Mouse (Mus musculus) kidney, embryonic 15.5 days (tissue): ENCODE measurements at regions not wholly inside any gene's neighbourhood (a gene's known extent, or its start where the extent isn't known, plus 50 kb on each side); places are given as distances from the start of the nearest gene placed in this dataset.
A peak's percentile ranks its signal among the peaks of the same experiment; 100 is the strongest.

ENCODE experiments used
- ATAC-seq: fragments of 200-750 bp; cut with Nextera tagmentation; replicated peaks from 2 replicates; pipeline ENCODE4 v1.8.0; 2017; ENCODE audit warnings: moderate TSS enrichment; ENCODE audit not compliant: low FRiP score
- H3K27ac ChIP-seq: fragments of 300-500 bp; sonication (generic); 2 replicates; pipeline ENCODE4 v1.5.1; 2015; ENCODE audit warnings: mild to moderate bottlenecking, inconsistent platforms
- H3K27me3 ChIP-seq: fragments of 300-500 bp; sonication (generic); 2 replicates; pipeline ENCODE4 v1.6.1; 2015; ENCODE audit warnings: inconsistent platforms
- H3K36me3 ChIP-seq: fragments of 300-500 bp; sonication (generic); 2 replicates; pipeline ENCODE4 v1.6.1; 2015; ENCODE audit warnings: inconsistent platforms
- H3K4me1 ChIP-seq: fragments of 300-500 bp; sonication (generic); 2 replicates; pipeline ENCODE4 v1.6.1; 2015; ENCODE audit warnings: inconsistent platforms
- H3K4me2 ChIP-seq: fragments of 300-500 bp; sonication (generic); 2 replicates; pipeline ENCODE4 v1.6.1; 2015; ENCODE audit warnings: moderate library complexity, mild to moderate bottlenecking, inconsistent platforms
- H3K4me3 ChIP-seq: fragments of 300-500 bp; sonication (generic); replicated peaks from 2 replicates; pipeline ENCODE4 v1.5.1; 2015; ENCODE audit warnings: mild to moderate bottlenecking, inconsistent platforms
- H3K9ac ChIP-seq: fragments of 300-500 bp; sonication (generic); 2 replicates; pipeline ENCODE4 v1.6.1; 2015; ENCODE audit warnings: mild to moderate bottlenecking, inconsistent platforms
- H3K9me3 ChIP-seq: fragments of 300-500 bp; sonication (generic); replicated peaks from 2 replicates; pipeline ENCODE4 v1.6.1; 2016; ENCODE audit warnings: inconsistent platforms
- WGBS: fragments of 180-500 bp; shearing (Covaris S2); methylation state at CpG from one replicate; pipeline ENCODE4 v1.1.7; 2015; ENCODE audit warnings: mixed read lengths; 5-methylcytosine and 5-hydroxymethylcytosine counted together

DNA sequence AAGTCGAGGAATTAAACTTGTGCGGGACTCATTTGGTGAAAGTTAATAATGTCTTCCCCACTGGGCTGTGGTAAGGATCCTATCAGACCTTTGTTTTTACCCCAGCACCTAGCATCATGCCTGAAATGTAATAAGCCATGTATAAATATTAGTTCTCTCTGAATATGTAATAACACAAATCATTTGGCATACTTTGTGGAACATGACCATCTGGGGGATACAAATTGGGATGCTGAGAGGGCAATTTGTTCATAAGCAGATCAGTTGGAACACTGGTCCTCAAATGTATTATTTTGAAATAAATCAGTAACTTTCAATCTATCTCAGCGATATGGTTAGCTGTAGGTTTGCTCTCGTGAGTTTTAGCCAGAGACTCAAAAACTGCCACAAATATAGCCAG lies 709.6 kb upstream of the Castor2 start:
- Histone ChIP-seq H3K27me3 (no peaks in the 10 kb centered on the region), H3K27ac (no peak overlapping the region), H3K4me3 (no peak overlapping the region), H3K4me2 (no peak overlapping the region), H3K9me3 (no peaks in the 10 kb centered on the region), H3K4me1 (no peaks in the 10 kb centered on the region), H3K36me3 (no peaks in the 10 kb centered on the region), H3K9ac (no peak overlapping the region)
- ATAC-seq, result no peak
- WGBS, result 84% methylated on average over 4 of the region's 4 CpGs

DNA sequence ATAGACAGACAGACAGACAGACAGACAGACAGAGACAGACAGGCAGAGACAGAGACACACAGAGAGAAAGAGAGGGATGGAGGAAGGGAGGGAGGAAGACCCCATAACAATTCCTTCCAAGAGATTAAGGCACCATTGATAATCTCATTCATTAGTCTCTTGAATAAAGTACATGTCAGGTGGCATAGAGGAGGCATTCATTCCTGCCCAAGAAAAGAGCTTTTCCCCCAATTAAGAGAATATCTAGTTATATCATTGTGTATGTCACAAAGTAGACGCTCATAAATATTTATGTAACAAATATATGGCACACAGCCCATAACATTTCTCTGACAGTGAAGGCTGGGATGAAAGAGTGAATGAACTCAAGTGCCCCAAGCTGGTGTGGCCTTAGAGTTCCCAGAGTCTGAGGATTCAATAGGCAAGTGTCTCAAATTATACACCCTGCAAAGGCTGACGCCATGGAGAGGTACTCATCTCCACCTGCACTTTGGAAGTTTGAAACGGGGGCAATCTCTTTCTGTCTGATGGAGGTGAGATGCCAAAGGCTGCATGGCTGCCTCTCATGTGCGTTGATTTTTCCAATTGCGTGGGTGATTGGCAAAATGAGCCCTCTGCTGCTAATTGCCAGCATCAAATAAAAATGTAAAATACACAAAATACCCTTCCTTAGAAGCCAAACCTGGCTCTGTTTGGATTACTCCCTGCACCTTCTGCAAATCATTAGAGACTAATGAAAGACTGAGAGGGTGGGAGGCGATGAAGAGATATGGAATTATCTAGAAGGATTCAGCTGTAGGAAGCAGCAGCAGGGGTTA lies 710.3 kb upstream of the Castor2 start:
- Histone ChIP-seq H3K27me3 (no peaks in the 10 kb centered on the region), H3K9me3 (no peaks in the 10 kb centered on the region), H3K4me2 (no peak overlapping the region), H3K4me3 (no peak overlapping the region), H3K36me3 (no peaks in the 10 kb centered on the region), H3K9ac (no peak overlapping the region), H3K4me1 (no peaks in the 10 kb centered on the region), H3K27ac (no peak overlapping the region)
- ATAC-seq, result no peak
- WGBS, result 78% methylated on average over 6 of the region's 6 CpGs

DNA sequence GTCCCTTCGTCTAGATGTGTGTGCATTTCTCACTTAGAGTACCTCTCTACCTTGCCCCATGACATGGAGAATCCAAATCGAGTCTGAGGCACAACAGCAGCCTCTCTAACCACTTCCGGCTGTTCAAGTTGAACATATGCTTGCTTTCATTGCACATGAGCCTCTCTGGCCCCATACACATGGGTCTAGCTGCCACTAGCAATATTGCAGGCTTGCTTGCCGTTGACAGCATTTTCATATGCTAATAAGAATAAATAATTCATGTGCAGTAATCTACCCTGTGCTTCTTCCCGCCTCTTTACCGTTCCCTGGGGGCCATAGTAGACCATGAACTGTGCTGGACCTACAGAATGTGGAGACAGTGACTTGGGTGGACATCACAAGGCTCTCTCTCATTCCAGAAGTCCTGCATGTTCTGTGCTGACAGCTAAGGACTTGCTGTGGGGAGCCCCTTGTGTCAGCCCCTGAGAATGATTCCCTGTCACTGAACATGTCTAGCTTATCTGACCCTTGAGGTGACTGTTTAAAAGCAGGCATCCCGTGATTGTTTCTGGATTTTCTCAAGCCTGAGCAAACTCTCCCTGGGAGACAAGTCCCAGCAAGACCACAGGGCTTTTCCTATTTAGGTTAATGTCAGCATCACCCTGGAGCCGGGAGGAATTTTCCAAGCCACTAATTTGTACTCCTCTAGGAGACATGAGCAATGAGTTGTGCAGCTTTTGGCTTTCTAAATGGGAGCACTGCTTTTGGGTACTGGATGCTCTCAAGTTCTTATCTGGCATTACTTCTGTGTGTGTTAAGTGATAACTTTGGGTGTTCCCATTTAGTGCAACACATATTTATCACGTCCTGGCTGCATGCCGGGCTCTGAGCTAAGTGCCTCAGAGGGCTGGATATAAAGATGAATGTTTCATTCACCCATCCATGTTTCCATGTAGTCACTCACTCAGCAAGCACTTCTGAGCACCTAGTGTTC lies 713.8 kb upstream of the Castor2 start:
- WGBS, result 76% methylated on average over 10 of the region's 10 CpGs
- Histone ChIP-seq H3K4me2 (no peak overlapping the region), H3K4me1 (no peaks in the 10 kb centered on the region), H3K9me3 (no peaks in the 10 kb centered on the region), H3K9ac (no peak overlapping the region), H3K36me3 (no peaks in the 10 kb centered on the region), H3K27ac (no peak overlapping the region), H3K27me3 (no peaks in the 10 kb centered on the region), H3K4me3 (no peak overlapping the region)
- ATAC-seq, result no peak

DNA sequence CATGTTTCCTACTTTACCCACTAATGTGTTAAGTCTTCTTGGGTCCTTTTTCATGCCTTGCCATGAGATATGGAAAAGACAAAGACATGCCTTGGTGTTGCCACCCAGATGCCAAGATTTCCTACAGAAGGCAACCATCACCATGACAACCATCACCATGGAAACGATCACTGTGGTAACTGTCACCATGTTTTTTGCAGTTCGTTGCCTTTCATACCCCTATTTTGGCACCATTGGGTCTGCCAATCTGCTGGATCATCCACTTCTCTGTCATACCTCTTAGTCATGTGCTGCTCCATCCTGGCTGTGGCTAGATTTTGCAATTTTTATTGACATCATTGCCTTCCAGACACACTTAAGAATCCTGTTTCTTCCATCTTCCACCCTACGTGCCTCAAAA lies 733.7 kb upstream of the Castor2 start:
- Histone ChIP-seq H3K27me3 (no peaks in the 10 kb centered on the region), H3K27ac (no peak overlapping the region), H3K4me1 (no peaks in the 10 kb centered on the region), H3K36me3 (no peaks in the 10 kb centered on the region), H3K4me2 (no peak overlapping the region), H3K4me3 (no peak overlapping the region), H3K9ac (no peak overlapping the region), H3K9me3 (no peaks in the 10 kb centered on the region)
- 85% methylated on average over 3 of the region's 3 CpGs for WGBS
- no peak for ATAC-seq

DNA sequence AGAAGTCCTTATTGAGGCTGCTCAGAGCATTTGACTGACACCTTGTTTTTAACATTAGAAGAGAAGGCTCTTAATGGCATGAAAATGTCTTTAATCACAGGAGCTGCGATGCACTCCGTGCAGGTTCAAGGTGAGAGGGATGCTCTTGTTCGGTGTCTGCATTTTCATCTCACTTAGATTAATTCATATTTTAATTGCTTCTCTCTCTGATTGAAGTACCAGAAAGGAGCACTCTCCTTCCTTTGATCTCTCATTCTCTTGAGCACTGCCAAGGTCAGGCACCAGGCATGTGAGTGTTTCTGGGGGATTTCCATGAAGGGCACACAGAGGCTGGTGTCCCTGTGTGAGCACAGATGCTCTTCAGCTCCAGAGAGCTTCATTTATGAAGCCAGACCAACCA lies 752.0 kb upstream of the Castor2 start:
- H3K9me3 ChIP-seq, result no peaks in the 10 kb centered on the region
- no peak overlapping the region for H3K4me3 ChIP-seq
- H3K36me3 ChIP-seq, result no peaks in the 10 kb centered on the region
- H3K27me3 ChIP-seq, result no peaks in the 10 kb centered on the region
- no peak for ATAC-seq
- WGBS, result 89% methylated on average over 3 of the region's 3 CpGs
- H3K9ac ChIP-seq, result no peak overlapping the region
- no peaks in the 10 kb centered on the region for H3K4me1 ChIP-seq
- H3K27ac ChIP-seq, result no peak overlapping the region
- H3K4me2 ChIP-seq, result no peak overlapping the region

DNA sequence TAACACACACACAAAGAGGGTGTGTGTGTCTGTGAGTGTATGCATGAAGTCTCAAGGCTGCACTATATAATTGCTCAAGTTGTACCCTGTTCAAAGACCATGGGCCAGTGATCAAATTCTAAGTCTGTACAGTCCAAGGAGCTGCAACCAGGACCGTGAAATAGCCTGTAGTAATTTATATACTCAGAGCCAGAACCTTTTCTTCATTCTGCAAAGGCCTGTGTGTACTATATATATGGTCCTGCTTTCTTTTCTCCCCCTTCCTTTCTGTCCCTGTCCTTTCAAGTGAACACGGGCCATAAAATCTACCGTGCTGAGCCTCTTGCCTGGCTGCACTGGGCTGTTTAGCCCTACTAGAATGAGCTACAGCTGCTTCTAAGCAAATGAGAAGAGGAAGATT lies 757.5 kb upstream of the Castor2 start:
- Histone ChIP-seq H3K36me3 (no peaks in the 10 kb centered on the region), H3K4me3 (no peak overlapping the region), H3K9me3 (no peaks in the 10 kb centered on the region), H3K4me1 (no peaks in the 10 kb centered on the region), H3K27me3 (no peaks in the 10 kb centered on the region), H3K27ac (no peak overlapping the region), H3K4me2 (no peak overlapping the region), H3K9ac (no peak overlapping the region)
- peak; percentile 87 for ATAC-seq
- WGBS, result 12% methylated on average over 3 of the region's 3 CpGs

DNA sequence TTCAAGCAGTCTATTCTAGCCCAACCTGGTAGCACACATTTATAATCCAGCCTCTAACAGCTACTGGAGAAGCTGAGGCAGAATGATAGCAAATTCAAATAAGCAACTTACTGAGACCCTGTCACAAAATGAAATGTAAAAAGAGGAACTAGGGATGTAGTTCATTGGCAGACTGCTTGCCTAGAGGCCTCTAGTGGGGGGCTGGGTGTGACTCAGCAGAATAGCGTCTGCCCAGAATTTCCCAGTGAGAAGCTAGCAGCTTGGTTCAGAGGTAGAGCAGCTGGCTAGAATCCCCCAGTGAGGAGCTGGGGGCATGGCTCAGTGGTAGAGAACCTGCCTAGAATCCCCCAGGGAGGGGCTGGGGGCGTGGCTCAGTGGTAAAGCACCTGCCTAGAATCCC lies 777.5 kb upstream of the Auts2 start:
- Histone ChIP-seq H3K27me3 (no peaks in the 10 kb centered on the region), H3K9ac (no peak overlapping the region), H3K9me3 (no peaks in the 10 kb centered on the region), H3K4me3 (no peak overlapping the region), H3K27ac (no peak overlapping the region), H3K4me2 (no peak overlapping the region), H3K36me3 (no peaks in the 10 kb centered on the region), H3K4me1 (no peaks in the 10 kb centered on the region)
- no peak for ATAC-seq
- 60% methylated on average over 2 of the region's 2 CpGs for WGBS

DNA sequence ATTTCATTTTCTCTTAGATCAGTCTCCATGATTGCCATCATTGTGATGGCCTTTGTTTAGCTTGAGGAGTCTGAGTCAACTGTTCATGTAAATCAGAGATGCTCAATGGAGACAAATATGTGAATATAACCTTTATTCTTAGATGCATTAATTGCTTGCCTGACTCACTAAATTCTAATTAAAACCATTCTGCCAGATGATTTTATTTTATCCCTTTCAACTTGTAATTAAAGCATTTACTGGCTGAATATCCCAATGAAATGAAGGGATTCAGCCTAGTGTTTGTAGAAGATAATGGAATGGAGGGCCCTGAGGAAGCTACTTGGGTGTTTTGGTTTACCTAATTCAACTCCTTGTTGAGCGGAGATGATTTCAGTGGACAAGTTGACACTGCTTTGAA lies 777.1 kb upstream of the Auts2 start:
- H3K9ac ChIP-seq, result no peak overlapping the region
- no peaks in the 10 kb centered on the region for H3K9me3 ChIP-seq
- H3K27ac ChIP-seq, result no peak overlapping the region
- H3K4me1 ChIP-seq, result no peaks in the 10 kb centered on the region
- no peak overlapping the region for H3K4me2 ChIP-seq
- no peak overlapping the region for H3K4me3 ChIP-seq
- H3K36me3 ChIP-seq, result no peaks in the 10 kb centered on the region
- 100% methylated on average over 1 of the region's 1 CpGs for WGBS
- no peak for ATAC-seq
- no peaks in the 10 kb centered on the region for H3K27me3 ChIP-seq

DNA sequence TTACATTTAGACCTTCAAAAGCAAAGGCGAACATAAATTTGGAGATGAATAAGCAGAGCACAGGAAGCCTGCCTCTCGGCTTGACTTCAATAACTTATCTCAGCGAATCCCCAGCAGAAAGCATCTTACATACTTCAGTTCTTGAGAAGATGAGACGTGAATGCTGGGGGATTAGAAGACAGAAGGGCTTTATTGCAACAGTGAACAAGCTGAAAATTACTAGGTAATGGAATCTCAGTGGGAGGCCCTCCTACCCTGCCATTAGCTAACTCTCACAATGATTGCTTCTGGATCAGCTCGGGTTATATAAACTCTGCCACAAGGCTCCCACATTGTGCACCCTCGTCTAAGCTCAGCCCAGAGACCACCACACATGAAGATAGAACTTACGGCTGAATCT lies 770.9 kb upstream of the Auts2 start:
- WGBS, result 61% methylated on average over 7 of the region's 7 CpGs
- Histone ChIP-seq H3K9me3 (no peaks in the 10 kb centered on the region), H3K4me2 (no peak overlapping the region), H3K36me3 (no peaks in the 10 kb centered on the region), H3K27me3 (no peaks in the 10 kb centered on the region), H3K27ac (no peak overlapping the region), H3K4me3 (no peak overlapping the region), H3K4me1 (no peaks in the 10 kb centered on the region), H3K9ac (no peak overlapping the region)
- ATAC-seq, result no peak

DNA sequence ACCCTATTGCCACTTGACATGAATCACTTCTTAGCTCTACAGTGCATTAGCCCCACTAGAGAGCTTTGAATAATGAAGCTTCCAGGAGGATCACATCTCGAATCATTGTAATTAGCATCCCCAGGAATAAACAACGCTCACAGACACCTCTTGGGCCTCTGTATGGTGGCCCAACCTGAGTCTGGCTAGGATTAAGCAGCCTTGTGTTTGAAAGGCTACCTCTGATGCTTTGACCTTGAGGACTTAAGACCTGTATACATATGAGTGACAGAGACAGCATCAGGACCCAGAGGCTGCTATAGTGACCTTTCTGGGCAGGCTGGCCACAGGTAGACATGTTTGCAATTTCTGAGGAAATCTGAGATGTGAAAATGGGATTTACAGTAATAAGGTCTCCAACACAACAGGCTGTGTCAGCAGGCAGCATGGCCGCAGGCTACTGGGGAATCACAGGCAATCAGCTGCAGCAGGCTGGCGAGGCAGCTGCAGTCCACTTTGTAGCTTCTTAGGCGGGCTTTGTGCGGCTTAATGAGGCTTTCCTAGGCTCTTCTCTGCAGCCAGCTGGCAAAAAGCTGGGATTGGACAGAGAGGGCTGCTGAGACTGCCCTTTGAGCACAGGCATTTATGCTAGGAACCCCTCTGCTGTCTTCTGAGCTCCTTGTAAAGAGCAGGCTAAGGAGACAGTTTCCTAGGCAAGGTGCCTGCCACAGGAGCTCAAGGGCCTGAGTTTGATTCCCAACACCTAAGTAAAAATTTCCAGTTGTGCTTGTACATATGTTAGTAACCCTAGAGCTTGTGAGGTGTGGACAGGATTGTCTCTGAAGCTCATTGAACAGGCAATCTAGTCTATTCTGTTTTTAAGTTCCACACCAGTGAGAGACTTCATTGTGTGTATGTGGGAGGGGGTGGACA lies 768.1 kb upstream of the Auts2 start:
- Histone ChIP-seq H3K27me3 (no peaks in the 10 kb centered on the region), H3K4me3 (no peak overlapping the region), H3K4me2 (no peak overlapping the region), H3K36me3 (no peaks in the 10 kb centered on the region), H3K4me1 (no peaks in the 10 kb centered on the region), H3K9ac (no peak overlapping the region), H3K27ac (no peak overlapping the region), H3K9me3 (no peaks in the 10 kb centered on the region)
- no peak for ATAC-seq
- 47% methylated on average over 6 of the region's 6 CpGs for WGBS

DNA sequence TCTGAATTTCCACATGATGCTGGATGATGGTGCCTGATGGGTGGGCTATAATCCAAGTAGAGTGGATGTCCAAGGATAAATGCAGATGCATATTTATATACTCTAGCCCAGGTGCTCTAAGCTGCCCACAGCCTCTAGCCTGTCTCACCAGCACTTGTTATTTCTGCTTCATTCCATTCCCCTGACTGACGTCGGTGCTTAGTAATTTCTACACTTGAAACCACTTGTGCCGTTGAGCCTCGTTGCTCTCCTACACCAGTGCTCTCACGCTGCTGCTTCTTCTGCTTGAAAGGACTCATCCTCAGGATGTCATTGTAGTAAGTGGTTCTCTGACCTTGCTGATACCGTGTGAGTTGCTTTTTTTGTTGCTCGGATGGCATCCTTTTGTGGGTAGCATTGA lies 724.7 kb upstream of the Auts2 start:
- no peaks in the 10 kb centered on the region for H3K36me3 ChIP-seq
- H3K9me3 ChIP-seq, result no peaks in the 10 kb centered on the region
- H3K27ac ChIP-seq, result no peak overlapping the region
- H3K9ac ChIP-seq, result no peak overlapping the region
- H3K27me3 ChIP-seq, result no peaks in the 10 kb centered on the region
- ATAC-seq, result no peak
- no peak overlapping the region for H3K4me2 ChIP-seq
- 71% methylated on average over 7 of the region's 7 CpGs for WGBS
- no peaks in the 10 kb centered on the region for H3K4me1 ChIP-seq
- H3K4me3 ChIP-seq, result no peak overlapping the region

DNA sequence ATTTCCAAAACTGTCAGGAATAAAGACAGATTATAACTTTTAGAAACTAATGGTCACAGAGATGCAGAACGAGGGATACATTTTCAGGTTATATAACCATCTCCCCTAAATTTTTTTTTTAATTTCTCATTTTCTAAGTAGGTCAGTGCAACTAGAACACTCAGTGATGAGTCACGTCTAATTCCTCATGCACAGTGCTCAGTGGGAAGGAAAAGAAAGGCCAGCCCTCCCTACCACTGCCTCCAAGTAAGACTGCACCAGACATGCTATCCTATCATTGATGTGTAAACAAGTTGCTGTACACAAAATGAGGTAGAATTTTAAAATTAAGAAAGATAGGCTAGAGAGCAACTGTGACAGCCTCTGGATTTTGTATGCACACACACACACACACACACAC lies 724.2 kb upstream of the Auts2 start:
- H3K4me3 ChIP-seq, result no peak overlapping the region
- no peaks in the 10 kb centered on the region for H3K36me3 ChIP-seq
- no peak overlapping the region for H3K9ac ChIP-seq
- no peak overlapping the region for H3K4me2 ChIP-seq
- WGBS, result 77% methylated on average over 2 of the region's 2 CpGs
- H3K9me3 ChIP-seq, result no peaks in the 10 kb centered on the region
- no peak overlapping the region for H3K27ac ChIP-seq
- ATAC-seq, result no peak
- H3K4me1 ChIP-seq, result no peaks in the 10 kb centered on the region
- no peaks in the 10 kb centered on the region for H3K27me3 ChIP-seq
